Mouse (Mus musculus) heart, adult 2 months (tissue): ENCODE data around the gene Gm20388. TPM values are rescaled to one million over a fixed set of nuclear protein-coding genes. Genes with fewer than 3 reads are reported as not detected.
A peak's percentile ranks its signal among the peaks of the same experiment; 100 is the strongest.
"Not testable (repeated sequence)": the region's sequence is repeated elsewhere in the genome, so short reads cannot be mapped to it uniquely, and the experiment has no call there.

Experiments
- DNase-seq, 2 experiments: peaks; one replicate each; pipeline ENCODE4 v3.0.0; 2021
- H3K27ac ChIP-seq: fragments of 200-600 bp; 2 replicates; pipeline ENCODE4 v1.8.1; 2022
- H3K27me3 ChIP-seq: fragments of 200-500 bp; 2 replicates; pipeline ENCODE4 v1.6.1; 2012; ENCODE audit warnings: mild to moderate bottlenecking, low read length, inconsistent platforms, mixed read lengths; ENCODE audit not compliant: control insufficient read depth, insufficient read depth
- H3K36me3 ChIP-seq: fragments of 200-500 bp; 2 replicates; pipeline ENCODE4 v1.6.1; 2012; ENCODE audit warnings: low read length, inconsistent platforms; ENCODE audit not compliant: control insufficient read depth, insufficient read depth
- H3K4me1 ChIP-seq: fragments of 200-500 bp; 2 replicates; pipeline ENCODE4 v1.6.1; 2011; ENCODE audit warnings: low read length; ENCODE audit not compliant: control insufficient read depth, insufficient read depth
- H3K4me3 ChIP-seq: fragments of 200-600 bp; 2 replicates; pipeline ENCODE4 v1.8.1; 2022
- H3K79me2 ChIP-seq: fragments of 200-500 bp; replicated peaks from 2 replicates; pipeline ENCODE4 v1.6.1; 2012; ENCODE audit warnings: mild to moderate bottlenecking, inconsistent platforms, low read length, moderate library complexity, mixed read lengths; ENCODE audit not compliant: control insufficient read depth, insufficient read depth
- H3K9ac ChIP-seq: fragments of 200-500 bp; 2 replicates; pipeline ENCODE4 v1.6.1; 2012; ENCODE audit warnings: low read depth, mild to moderate bottlenecking, control low read depth, inconsistent platforms, low read length, mixed read lengths
- CTCF ChIP-seq: fragments of 200-600 bp; IDR thresholded peaks from 2 replicates; pipeline ENCODE4 v1.8.1; 2022; ENCODE audit warnings: antibody characterized with exemption, mild to moderate bottlenecking, moderate library complexity
- EP300 ChIP-seq: fragments of 200-500 bp; IDR thresholded peaks from 2 replicates; pipeline ENCODE4 v1.6.1; 2011; ENCODE audit warnings: low read depth, low read length, control low read depth; ENCODE audit not compliant: insufficient read depth
- POLR2A ChIP-seq: fragments of 200-500 bp; IDR thresholded peaks from 2 replicates; pipeline ENCODE4 v1.6.1; 2011; ENCODE audit warnings: mild to moderate bottlenecking, low read depth, low read length, control low read depth; ENCODE audit not compliant: insufficient read depth
- WGBS: fragments of 180-500 bp; shearing (Covaris S2); methylation state at CpG from one replicate; pipeline ENCODE4 v1.1.7; 2018; 5-methylcytosine and 5-hydroxymethylcytosine counted together
- intact Hi-C: fragments of 180-260 bp; cut with DNase I; formaldehyde crosslinking; loops from one replicate; pipeline ENCODE4 v1.15.1; 2025
- polyA plus RNA-seq: library from polyadenylated mRNA; depleted of rRNA; stranded (reverse); fragments of >200 nt; gene quantifications from 2 replicates; pipeline ENCODE4 v1.2.3, GENCODE M21; 2012
- total RNA-seq, 2 experiments: library from RNA; stranded (reverse); gene quantifications; 2 replicates each; pipeline ENCODE4 v1.2.3; 2021

Gene Gm20388
- total and polyA plus RNA-seq, 3 experiments = 1.8 to 32.3 TPM; not detected in 1

- no peak overlapping the region for H3K9ac ChIP-seq
- H3K79me2 ChIP-seq = no peaks in the 10 kb centered on the region
- peaks cover 2% of the 10 kb centered on the region for H3K4me1 ChIP-seq
- no peaks in the 10 kb centered on the region for H3K27me3 ChIP-seq
- intact Hi-C loops = loop anchor here (5.0 kb wide), 1 partner anchor 417 kb away; no protein-coding TSS in a partner anchor
- WGBS = 74% methylated on average over 8 of the region's 8 CpGs
- H3K27ac ChIP-seq = no peak overlapping the region
- DNase-seq = no peak
- no peak overlapping the region for H3K4me3 ChIP-seq
- peaks cover 3% of the 10 kb centered on the region; the same call in 1 of the 2 replicates for H3K36me3 ChIP-seq
- peak; percentile 36; the same call in 1 of the 2 replicates for TF ChIP-seq CTCF
- TF ChIP-seq EP300 = no peak
These were observed 765.1 kb downstream of the Gm20388 start for GRCm38 (mm10) chr8:120675718-120676117.

DNA sequence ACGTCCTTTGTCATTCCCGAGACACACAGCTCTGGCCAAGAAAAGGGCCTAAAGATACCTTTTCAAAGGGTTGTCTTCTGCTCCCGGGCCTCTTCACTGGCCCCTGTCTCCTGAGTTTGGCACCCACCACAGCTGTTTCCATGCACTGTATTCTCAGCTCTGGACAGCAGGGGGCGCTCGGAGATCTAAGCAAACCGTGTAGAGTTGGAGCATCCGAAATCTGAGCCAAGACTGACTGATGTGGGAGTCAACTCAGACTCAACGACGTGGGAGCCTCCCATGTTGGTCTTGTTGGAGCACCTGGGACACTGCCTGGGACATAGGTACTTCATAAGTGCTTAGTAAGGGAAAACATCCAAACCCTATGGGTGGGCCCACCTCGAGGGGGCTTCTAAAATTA lies 767.8 kb downstream of the Gm20388 start:
- intact Hi-C loops = loop anchor here (1.0 to 5.0 kb wide), 2 partner anchors 118 to 414 kb away; no protein-coding TSS in a partner anchor
- 11% methylated on average over 10 of the region's 10 CpGs for WGBS

DNA sequence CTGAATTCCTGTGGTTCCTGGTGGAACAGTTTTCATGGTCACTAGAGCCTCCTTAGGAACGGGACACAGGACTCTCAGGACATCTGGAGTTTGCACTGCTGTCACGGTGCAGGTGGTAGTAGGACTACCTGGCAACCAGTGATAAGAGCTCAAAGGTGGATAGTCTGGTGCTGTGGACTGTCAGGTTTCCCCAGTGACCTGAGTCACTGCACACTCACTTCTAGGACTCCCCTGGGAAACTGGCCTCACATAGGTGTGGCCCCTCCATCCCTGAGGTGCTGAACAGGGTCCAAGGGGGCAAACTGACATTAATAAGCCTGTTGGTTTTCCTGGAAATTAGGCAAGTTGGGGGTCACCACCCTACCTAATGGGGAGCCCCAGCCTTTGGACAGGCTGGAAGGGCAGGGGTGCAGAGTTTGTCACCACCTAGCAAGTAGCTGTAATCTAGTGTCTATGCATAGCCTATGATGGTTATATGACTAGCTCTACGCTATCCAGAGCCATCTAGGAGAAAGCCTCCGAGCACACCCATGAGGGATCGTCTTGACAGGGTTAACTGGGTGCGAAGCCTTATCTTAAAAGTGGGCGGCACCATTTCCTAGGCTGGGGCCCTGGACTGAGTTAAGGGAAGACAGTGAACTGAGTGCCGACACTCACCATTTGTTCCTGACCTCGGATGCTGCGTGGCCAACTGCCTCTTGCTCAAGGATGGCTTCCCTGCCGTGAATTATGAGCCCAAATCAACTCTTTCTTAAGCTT lies 769.2 kb downstream of the Gm20388 start:
- no peak for TF ChIP-seq POLR2A
- no peak for TF ChIP-seq EP300
- no peak for TF ChIP-seq CTCF
- Histone ChIP-seq H3K36me3 (no peaks in the 10 kb centered on the region), H3K79me2 (no peaks in the 10 kb centered on the region), H3K27ac (no peak overlapping the region), H3K9ac (no peak overlapping the region), H3K4me1 (peaks cover 1% of the 10 kb centered on the region; the same call in 1 of the 2 replicates), H3K4me3 (no peak overlapping the region), H3K27me3 (no peaks in the 10 kb centered on the region)
- 40% methylated on average over 11 of the region's 11 CpGs for WGBS
- intact Hi-C loops = loop anchor here (5.0 kb wide), 1 partner anchor 412 kb away; no protein-coding TSS in a partner anchor
- DNase-seq = no peak

More for the DNA sequence above, 767.8 kb downstream of the Gm20388 start:
- peak; percentile 82 to 90 for DNase-seq
- no peak overlapping the region for H3K9ac ChIP-seq
- no peak overlapping the region for H3K4me3 ChIP-seq
- H3K79me2 ChIP-seq = no peaks in the 10 kb centered on the region
- no peaks in the 10 kb centered on the region for H3K27me3 ChIP-seq
- no peak overlapping the region for H3K27ac ChIP-seq
- TF ChIP-seq POLR2A (no peak), CTCF (peak; percentile 99), EP300 (peak; percentile 73; the same call in 1 of the 2 replicates)
- H3K36me3 ChIP-seq = no peaks in the 10 kb centered on the region
- peaks cover 1% of the 10 kb centered on the region; the same call in 1 of the 2 replicates for H3K4me1 ChIP-seq

GRCm38 (mm10) chr8:120680405-120680804 lies 769.8 kb downstream of the Gm20388 start:
- H3K79me2 ChIP-seq, H3K36me3 ChIP-seq, H3K27me3 ChIP-seq, H3K4me3 ChIP-seq, H3K4me1 ChIP-seq, intact Hi-C loops, H3K9ac ChIP-seq, H3K27ac ChIP-seq, DNase-seq: not testable (repeated sequence)
- peak; percentile 70 for TF ChIP-seq CTCF
- 43% methylated on average over 7 of the region's 7 CpGs for WGBS

DNA sequence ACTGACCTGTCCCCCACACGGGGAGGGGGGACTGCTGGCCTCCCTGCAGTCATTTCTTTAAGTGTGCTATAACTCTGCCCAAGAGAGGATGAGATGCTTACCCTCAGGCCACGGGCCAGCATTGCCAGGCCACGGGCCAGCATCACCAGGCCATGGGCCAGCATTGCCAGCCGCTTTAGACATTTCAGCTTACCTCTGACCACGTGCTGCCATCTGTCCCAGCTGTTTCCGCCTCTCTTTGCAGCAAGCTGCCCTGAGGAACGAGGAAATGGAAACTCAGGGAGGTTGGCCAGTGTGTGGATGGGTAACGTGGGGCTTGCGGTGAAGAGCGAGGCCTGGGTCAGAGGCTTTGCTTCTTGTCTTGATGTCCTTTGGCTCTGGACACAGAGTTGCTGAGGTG lies 770.5 kb downstream of the Gm20388 start:
- no peak overlapping the region for H3K27ac ChIP-seq
- WGBS = 55% methylated on average over 10 of the region's 10 CpGs
- no peak for DNase-seq

DNA sequence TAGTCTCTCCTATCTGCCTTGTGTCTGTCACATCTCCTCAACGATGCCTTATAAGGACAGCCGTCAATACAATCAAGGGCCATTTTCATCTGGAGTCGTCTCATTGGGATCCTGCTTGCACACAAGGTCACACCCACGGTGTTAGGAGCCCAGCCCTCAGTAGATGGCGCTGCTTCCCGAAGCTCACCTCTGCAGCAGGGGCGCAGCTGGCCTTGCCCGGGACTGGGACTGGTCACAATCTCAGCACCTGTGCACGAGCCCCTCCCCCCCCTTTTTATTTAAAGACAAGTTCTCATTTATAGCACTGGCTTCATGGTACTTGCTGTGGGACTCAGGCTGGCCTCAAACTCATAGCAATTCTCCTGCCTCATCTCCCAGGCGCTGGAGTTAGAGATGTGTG lies 773.0 kb downstream of the Gm20388 start:
- intact Hi-C loops = no loop called here
- no peak overlapping the region for H3K9ac ChIP-seq

More for the DNA sequence above, 770.5 kb downstream of the Gm20388 start:
- Histone ChIP-seq H3K9ac (no peak overlapping the region), H3K4me3 (no peak overlapping the region), H3K4me1 (peaks cover 1% of the 10 kb centered on the region; the same call in 1 of the 2 replicates), H3K27me3 (no peaks in the 10 kb centered on the region), H3K36me3 (no peaks in the 10 kb centered on the region), H3K79me2 (no peaks in the 10 kb centered on the region)
- intact Hi-C loops = no loop called here
- TF ChIP-seq EP300 = no peak
- no peak for TF ChIP-seq CTCF
- no peak for TF ChIP-seq POLR2A

More for the DNA sequence above, 773.0 kb downstream of the Gm20388 start:
- TF ChIP-seq EP300 (0 out of 2 replicates have a peak, but pooled peaks have one; percentile 58), CTCF (peak; percentile 82), POLR2A (no peak)
- peaks cover 1% of the 10 kb centered on the region; the same call in 1 of the 2 replicates for H3K4me1 ChIP-seq
- DNase-seq = peak; percentile 83 to 86
- 16% methylated on average over 10 of the region's 10 CpGs for WGBS
- H3K4me3 ChIP-seq = no peak overlapping the region
- H3K36me3 ChIP-seq = no peaks in the 10 kb centered on the region
- no peaks in the 10 kb centered on the region for H3K79me2 ChIP-seq
- no peaks in the 10 kb centered on the region for H3K27me3 ChIP-seq
- no peak overlapping the region for H3K27ac ChIP-seq
